19 mouse cellular contexts compared by ENCODE assay signal in the genomic region with DNA sequence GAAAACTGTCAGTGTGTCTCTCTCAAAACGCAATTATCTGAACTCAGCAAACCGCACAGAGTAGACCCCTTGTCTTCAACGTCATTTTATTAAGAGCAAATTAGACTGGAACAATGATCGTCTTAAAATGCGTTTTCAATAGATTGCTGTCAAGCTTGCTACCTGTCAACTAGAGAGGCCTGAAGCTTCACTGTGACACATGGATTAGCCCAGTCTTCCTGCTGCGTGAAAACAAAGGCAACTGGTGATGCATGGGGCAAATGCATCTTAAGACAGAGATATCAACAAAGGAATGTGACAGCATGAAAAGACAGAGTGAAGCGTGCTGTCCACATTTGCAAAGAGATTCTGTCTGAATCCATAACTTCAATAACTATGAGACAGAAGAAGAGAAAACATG. TPM values are rescaled to one million over a fixed set of nuclear protein-coding genes. Genes with fewer than 3 reads are reported as not detected.
"Had no signal": no experiment of that assay in that cellular context is flagged by ENCODE, and none has a peak within 500 bp of the region (broad histone marks: within the 10 kb centered on the region; RNA-seq: fewer than 3 reads in every experiment).

No protein-coding gene starts in this region.

- H3K27ac ChIP-seq: kidney, postnatal 0 days; layer of hippocampus, adult 2 months; left cerebral cortex, adult 2 months; liver, embryonic 13.5 days; midbrain, embryonic 13.5 days; neural tube, embryonic 12.5 days; neural tube, embryonic 15.5 days had no signal

- ATAC-seq: midbrain, embryonic 13.5 days had no signal

- H3K4me1 ChIP-seq: liver, embryonic 13.5 days; neural tube, embryonic 12.5 days; neural tube, embryonic 15.5 days had no signal

- H3K9me3 ChIP-seq: liver, embryonic 13.5 days; neural tube, embryonic 12.5 days; neural tube, embryonic 15.5 days had no signal

- DNase-seq: kidney, adult 2 months; kidney, postnatal 25 days; layer of hippocampus, postnatal 36 days; liver, embryonic 13.5 days; lung, adult 2 months; lung, postnatal 14 days; lung, postnatal 4 days; thymus, postnatal 25 days had no signal

- H3K27me3 ChIP-seq: liver, embryonic 13.5 days; midbrain, embryonic 13.5 days; neural tube, embryonic 12.5 days; neural tube, embryonic 15.5 days had no signal

- H3K4me2 ChIP-seq: liver, embryonic 13.5 days; midbrain, embryonic 13.5 days; neural tube, embryonic 12.5 days; neural tube, embryonic 15.5 days had no signal

- H3K9ac ChIP-seq: liver, embryonic 13.5 days; midbrain, embryonic 13.5 days; neural tube, embryonic 12.5 days; neural tube, embryonic 15.5 days had no signal

- H3K36me3 ChIP-seq: liver, embryonic 13.5 days; midbrain, embryonic 13.5 days; neural tube, embryonic 12.5 days; neural tube, embryonic 15.5 days had no signal

- H3K4me3 ChIP-seq: layer of hippocampus, adult 2 months; left cerebral cortex, adult 2 months; liver, embryonic 13.5 days; midbrain, embryonic 13.5 days; neural tube, embryonic 12.5 days; neural tube, embryonic 15.5 days had no signal

RNA-seq across cellular contexts. Expression of a gene that starts 41.8 kb away (rescaled TPM):
- total RNA-seq: megakaryocyte-erythroid progenitor cell, adult 5-6 weeks had no signal
- polyA plus RNA-seq: large intestine, adult 2 months; small intestine, adult 2 months; spleen, adult 2 months; thymus, postnatal 0 days had no signal
